Mouse (Mus musculus) thymus, adult 2 months (tissue): Measurements from ENCODE around the gene 1110008L16Rik.

Source experiments
- CTCF ChIP-seq: fragments of 200-500 bp; IDR thresholded peaks from 2 replicates; pipeline ENCODE4 v1.5.1; 2012; ENCODE audit warnings: mild to moderate bottlenecking, control low read depth, low read length, moderate library complexity, borderline replicate concordance; ENCODE audit not compliant: control insufficient read depth, poor library complexity, insufficient read depth; ENCODE audit errors: extremely low read depth
- POLR2A ChIP-seq: fragments of 200-500 bp; IDR thresholded peaks from 2 replicates; pipeline ENCODE4 v1.6.1; 2012; ENCODE audit warnings: mild to moderate bottlenecking, low read length, control low read depth, moderate library complexity; ENCODE audit not compliant: control insufficient read depth, poor library complexity, insufficient read depth; ENCODE audit errors: extremely low read depth

- TF ChIP-seq POLR2A, result no peak
- no peak for TF ChIP-seq CTCF
Measured at GRCm38 (mm10) chr12:55353423-55353822, 54.0 kb downstream of the 1110008L16Rik start.
